8 mouse cellular contexts compared by ENCODE assay signal in the genomic region with DNA sequence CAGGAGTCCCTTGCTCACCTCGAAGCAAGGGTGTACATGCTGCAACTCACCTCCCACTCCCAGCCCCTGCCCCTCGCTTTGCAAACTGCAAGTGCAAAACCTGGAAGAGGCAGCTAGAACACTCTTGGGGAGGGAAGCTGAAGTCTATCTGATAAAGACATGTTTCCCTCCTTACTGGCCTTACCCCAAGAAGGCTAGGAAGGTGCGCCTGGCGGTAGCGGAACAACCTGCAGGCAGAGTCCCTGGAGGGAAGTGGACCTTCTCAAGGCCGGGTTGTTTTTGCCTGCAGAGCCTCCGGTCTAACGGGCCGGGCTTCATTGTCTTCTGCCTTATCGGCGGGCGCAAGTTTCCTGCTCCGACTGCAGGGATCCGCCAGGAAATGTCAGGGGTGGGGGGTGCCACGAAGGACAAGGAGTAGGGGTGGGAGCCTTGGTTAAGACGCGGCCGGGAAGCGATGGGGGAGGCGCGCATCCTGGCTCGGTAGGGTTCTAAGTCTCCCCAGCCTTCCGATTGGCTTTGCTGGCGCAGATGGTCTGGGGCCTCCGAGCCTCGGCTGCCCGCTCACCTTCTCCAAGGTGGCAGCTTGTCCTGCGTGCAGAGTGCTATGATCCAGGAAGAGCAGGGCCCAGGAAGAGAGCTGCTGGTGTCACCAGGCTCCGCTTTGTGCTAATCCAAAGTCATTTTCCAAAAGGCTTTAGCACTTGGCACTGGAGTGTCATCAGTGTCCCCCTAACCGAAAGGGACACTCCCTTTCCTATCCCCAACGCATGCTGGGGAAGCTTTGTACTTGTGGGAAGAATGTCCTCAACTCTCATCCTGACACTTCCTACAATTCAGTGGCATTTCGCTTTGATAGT. TPM values are rescaled to one million over a fixed set of nuclear protein-coding genes. Genes with fewer than 3 reads are reported as not detected.
DNase-seq lines count a peak whose midpoint lies in the region; ATAC-seq and TF ChIP-seq lines count a peak whose summit lies in the region.

No protein-coding gene starts in this region.

- WGBS in lung, embryonic 14.5 days, result 2% methylated on average over 32 of the region's 32 CpGs

- peak overlapping the region; percentile 20 for H3K4me3 ChIP-seq in cortical plate, adult 2 months (ENCODE audit: insufficient read depth, low read length)
- H3K4me3 ChIP-seq in lung, embryonic 14.5 days (ENCODE audit: low read depth, low read length), result peak overlapping the region; percentile 39

- H3K4me1 ChIP-seq in cortical plate, adult 2 months (ENCODE audit: control insufficient read depth, insufficient read depth, low read length), result peaks cover 2% of the 10 kb centered on the region; the same call in 1 of the 2 replicates
- H3K4me1 ChIP-seq in lung, embryonic 14.5 days (ENCODE audit: insufficient read depth), result peaks cover 19% of the 10 kb centered on the region

- peaks cover 1% of the 10 kb centered on the region; the same call in 1 of the 2 replicates for H3K36me3 ChIP-seq in lung, embryonic 14.5 days (ENCODE audit: insufficient read depth)

- H3K9ac ChIP-seq in lung, embryonic 14.5 days, result peak overlapping the region; percentile 53

- peak overlapping the region; percentile 68 for H3K27ac ChIP-seq in cortical plate, adult 2 months (ENCODE audit: insufficient read depth, low read length)
- H3K27ac ChIP-seq in lung, embryonic 14.5 days (ENCODE audit: low read depth), result peak overlapping the region; percentile 90

- H3K27me3 ChIP-seq in lung, embryonic 14.5 days (ENCODE audit: insufficient read depth, low read length), result peaks cover 27% of the 10 kb centered on the region

- TF ChIP-seq POLR2A in cortical plate, adult 2 months (IDR thresholded peaks at IDR 0.05; ENCODE audit: extremely low read depth, insufficient read depth, low read length), result 0 out of 2 replicates have a peak, but pooled peaks have one; percentile 13

- 0 out of 2 replicates have a peak, but pooled peaks have one; percentile 3 for TF ChIP-seq CTCF in cortical plate, adult 2 months (IDR thresholded peaks at IDR 0.05; ENCODE audit: extremely low read depth, insufficient read depth, low read length)
- TF ChIP-seq CTCF in lung, embryonic 14.5 days (IDR thresholded peaks at IDR 0.05; ENCODE audit: low read depth), result peak; percentile 69

- peak overlapping the region; percentile 61 for H3K4me2 ChIP-seq in lung, embryonic 14.5 days

- ATAC-seq in lung, embryonic 14.5 days (ENCODE audit: insufficient read depth), result peak; percentile 48; the same call in 1 of the 2 replicates

- H3K9me3 ChIP-seq in lung, embryonic 14.5 days (ENCODE audit: low read depth, low read length), result no peaks in the 10 kb centered on the region

- DNase-seq in urinary bladder, postnatal 25 days (ENCODE audit: low spot score), result peak; percentile 22
- DNase-seq in urinary bladder, adult 2 months (ENCODE audit: low spot score), result no peak
- DNase-seq in heart, adult 8-10 months (ENCODE audit: low spot score), result peak; percentile 90
- DNase-seq in kidney, adult 18-20 months, result peak; percentile 71
- peak; percentile 80 for DNase-seq in lung, embryonic 14.5 days
- DNase-seq in retina, embryonic 14.5 days (ENCODE audit: low spot score), result peak; percentile 47
- no peak for DNase-seq in right cerebral cortex, postnatal 36 days (ENCODE audit: low spot score in 2 of 2)

RNA-seq across cellular contexts. Expression of gene Esam, which starts 2.4 kb away (rescaled TPM):
- polyA plus RNA-seq in urinary bladder, adult 2 months (2012; rRNA removed), result 56.0 and 57.2 TPM in 2 replicates
- 35.1 and 36.6 TPM in 2 replicates for polyA plus RNA-seq in cortical plate, adult 2 months (2012; rRNA removed)
- 10 to 100 TPM; 53.1 to 62.0 (median 57.0) TPM for total RNA-seq in heart, adult 8-10 months (2022)
- 149 and 152 TPM in 2 replicates for polyA plus RNA-seq in lung, embryonic 14.5 days (2014; fragmentation: Nextera tagmentation; extraction: Ambion mirVana)

RNA-seq across cellular contexts. Expression of gene Vsig2, which starts 8.8 kb away (rescaled TPM):
- 151 and 161 TPM in 2 replicates for polyA plus RNA-seq in urinary bladder, adult 2 months (2012; rRNA removed)
- 6.6 and 7.6 TPM in 2 replicates for polyA plus RNA-seq in cortical plate, adult 2 months (2012; rRNA removed)
- 1 to 10 TPM; 1.9 to 5.2 (median 3.7) TPM for total RNA-seq in heart, adult 8-10 months (2022)
- 17.0 and 18.8 TPM in 2 replicates for polyA plus RNA-seq in lung, embryonic 14.5 days (2014; fragmentation: Nextera tagmentation; extraction: Ambion mirVana)

RNA-seq across cellular contexts. Expression of gene Nrgn, which starts 22.4 kb away (rescaled TPM):
- polyA plus RNA-seq in urinary bladder, adult 2 months (2012; rRNA removed), result 1.8 and 1.9 TPM in 2 replicates
- 2,488 and 2,563 TPM in 2 replicates for polyA plus RNA-seq in cortical plate, adult 2 months (2012; rRNA removed)
- total RNA-seq in heart, adult 8-10 months (2022), result 10 to 100 TPM in 2 of 4 experiments, 1 to 10 TPM in 2; 4.8 to 11.7 (median 8.5) TPM
- 6.0 and 7.2 TPM in 2 replicates for polyA plus RNA-seq in lung, embryonic 14.5 days (2014; fragmentation: Nextera tagmentation; extraction: Ambion mirVana)

RNA-seq across cellular contexts. Expression of gene Siae, which starts 25.2 kb away (rescaled TPM):
- polyA plus RNA-seq in urinary bladder, adult 2 months (2012; rRNA removed), result 16.6 and 17.1 TPM in 2 replicates
- polyA plus RNA-seq in cortical plate, adult 2 months (2012; rRNA removed), result 22.2 and 24.2 TPM in 2 replicates
- total RNA-seq in heart, adult 8-10 months (2022), result 10 to 100 TPM in 1 of 4 experiments, 1 to 10 TPM in 3; 8.4 to 10.0 (median 9.1) TPM
- 11.4 and 12.2 TPM in 2 replicates for polyA plus RNA-seq in lung, embryonic 14.5 days (2014; fragmentation: Nextera tagmentation; extraction: Ambion mirVana)

RNA-seq across cellular contexts. Expression of gene Msantd2, which starts 41.1 kb away (rescaled TPM):
- 24.7 and 26.8 TPM in 2 replicates for polyA plus RNA-seq in urinary bladder, adult 2 months (2012; rRNA removed)
- polyA plus RNA-seq in cortical plate, adult 2 months (2012; rRNA removed), result 35.4 and 36.7 TPM in 2 replicates
- 1 to 10 TPM; 3.5 to 7.7 (median 5.4) TPM for total RNA-seq in heart, adult 8-10 months (2022)
- polyA plus RNA-seq in lung, embryonic 14.5 days (2014; fragmentation: Nextera tagmentation; extraction: Ambion mirVana), result 32.4 and 35.7 TPM in 2 replicates

Comparison
In these comparisons a context has a peak if more than half of its experiments do, and no peak if none do; other contexts are left out.
1. DNase-seq: peak in urinary bladder, postnatal 25 days (single experiment), heart, adult 8-10 months (single experiment), kidney, adult 18-20 months (single experiment), lung, embryonic 14.5 days (single experiment) and retina, embryonic 14.5 days (single experiment); none in urinary bladder, adult 2 months (single experiment) and right cerebral cortex, postnatal 36 days (0 of 2).
2. RNA of gene Nrgn, which starts 22.4 kb away (polyA plus RNA-seq): 2,488 to 2,563 TPM in cortical plate, adult 2 months; 6.0 to 7.2 TPM in lung, embryonic 14.5 days and 1.8 to 1.9 TPM in urinary bladder, adult 2 months; every median in the first group is over 100 times any median in the second.